Mouse (Mus musculus): ENCODE data around the gene Nova1. TPM values are rescaled to one million over a fixed set of nuclear protein-coding genes. Genes with fewer than 3 reads are reported as not detected.

Gene Nova1
- total RNA-seq (2017), result 1.3 and 5.0 TPM in 2 replicates

GRCm38 (mm10) chr12:46818856-46819347, at the start of gene Nova1:
TSS of gene Nova1 (minus strand) at chr12:46818929.
- ATAC-seq (replicated peaks in 1 of 2; ENCODE audit: insufficient read depth in 1 of 2, low FRiP score in 2 of 2, low TSS enrichment in 1 of 2, low read depth in 1 of 2, poor library complexity in 2 of 2, severe bottlenecking in 2 of 2), result peak; percentile 18 to 47; a peak in 2 of 4 replicates

GRCm38 (mm10) chr12:46819348-46820022, 756 bp upstream of the Nova1 start:
- peak; percentile 85 to 94 for ATAC-seq (replicated peaks in 1 of 2; ENCODE audit: insufficient read depth in 1 of 2, low FRiP score in 2 of 2, low TSS enrichment in 1 of 2, low read depth in 1 of 2, poor library complexity in 2 of 2, severe bottlenecking in 2 of 2)

GRCm38 (mm10) chr12:46818021-46818855, 491 bp downstream of the Nova1 start:
- ATAC-seq (replicated peaks in 1 of 2; ENCODE audit: insufficient read depth in 1 of 2, low FRiP score in 2 of 2, low TSS enrichment in 1 of 2, low read depth in 1 of 2, poor library complexity in 2 of 2, severe bottlenecking in 2 of 2), result no peak

DNA sequence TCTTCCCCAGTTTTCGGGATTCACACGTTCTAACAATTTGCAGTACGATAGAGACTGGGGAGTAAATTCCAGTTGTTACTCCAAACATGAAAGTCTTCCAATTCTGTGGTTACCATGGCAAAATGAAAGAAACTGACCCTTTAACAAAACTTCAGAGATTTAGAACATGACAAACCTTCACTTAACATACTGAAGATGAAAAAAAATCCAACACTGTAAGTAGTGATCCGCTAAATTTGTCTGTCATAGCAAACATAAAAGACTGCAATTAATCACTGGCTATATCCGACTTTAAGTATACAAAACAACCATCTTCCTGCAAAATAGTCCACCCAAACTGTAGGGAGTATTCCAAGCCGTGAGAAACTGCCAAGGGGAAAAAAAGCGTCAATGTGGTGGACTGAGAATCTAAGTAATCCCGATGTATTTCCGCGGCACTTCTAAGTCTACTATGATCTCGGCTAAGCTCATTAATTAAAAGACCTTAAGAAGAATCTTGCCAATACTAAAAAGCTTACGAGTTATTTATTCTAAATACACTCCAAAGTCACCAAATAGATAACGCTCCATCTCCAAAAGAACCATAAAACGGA, 1.4 kb downstream of the Nova1 start:
- ATAC-seq (replicated peaks in 1 of 2; ENCODE audit: insufficient read depth in 1 of 2, low FRiP score in 2 of 2, low TSS enrichment in 1 of 2, low read depth in 1 of 2, poor library complexity in 2 of 2, severe bottlenecking in 2 of 2), result no peak

DNA sequence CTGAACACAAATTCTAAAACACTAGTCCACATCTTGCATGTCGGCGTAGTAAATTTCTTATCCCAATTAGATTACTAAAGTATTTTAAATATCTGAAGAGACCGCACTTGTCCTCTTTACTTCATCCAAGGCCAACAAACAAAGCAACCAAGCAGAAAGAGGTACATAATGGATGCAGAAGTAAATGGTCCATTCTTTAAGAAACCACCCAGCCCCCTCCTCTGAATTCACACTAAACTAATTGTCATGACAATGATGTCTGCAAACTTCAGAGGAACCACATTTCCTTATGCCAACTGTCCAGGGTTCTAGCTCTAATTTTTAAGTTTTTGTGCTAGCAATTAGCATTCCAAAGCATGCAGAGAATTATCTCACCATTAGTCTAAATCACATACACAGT, 2.4 kb downstream of the Nova1 start:
- no peak for ATAC-seq (replicated peaks in 1 of 2; ENCODE audit: insufficient read depth in 1 of 2, low FRiP score in 2 of 2, low TSS enrichment in 1 of 2, low read depth in 1 of 2, poor library complexity in 2 of 2, severe bottlenecking in 2 of 2)

DNA sequence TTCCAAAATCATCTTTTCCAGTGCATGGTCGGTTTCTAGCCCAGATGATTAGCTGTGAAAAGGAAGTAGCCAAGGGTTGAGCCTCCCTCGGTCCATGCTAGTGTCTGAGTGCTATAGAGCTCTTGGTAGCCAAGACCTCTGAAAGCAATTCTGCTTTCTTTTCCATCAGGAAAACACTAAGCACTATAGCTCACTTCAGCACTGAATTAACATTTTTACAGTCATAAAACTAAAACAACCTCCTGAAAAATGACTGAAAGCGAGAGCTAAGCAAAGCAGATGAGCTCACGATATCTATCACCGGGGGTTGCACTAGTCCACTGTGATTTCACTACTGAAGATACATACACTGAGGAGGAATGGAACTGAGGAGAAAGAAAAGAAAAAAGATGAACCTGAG, 3.0 kb downstream of the Nova1 start:
- no peak for ATAC-seq (replicated peaks in 1 of 2; ENCODE audit: insufficient read depth in 1 of 2, low FRiP score in 2 of 2, low TSS enrichment in 1 of 2, low read depth in 1 of 2, poor library complexity in 2 of 2, severe bottlenecking in 2 of 2)

- ATAC-seq (replicated peaks in 1 of 2; ENCODE audit: insufficient read depth in 1 of 2, low FRiP score in 2 of 2, low TSS enrichment in 1 of 2, low read depth in 1 of 2, poor library complexity in 2 of 2, severe bottlenecking in 2 of 2), result no peak
These were observed 3.9 kb downstream of the Nova1 start for GRCm38 (mm10) chr12:46814820-46815219.

GRCm38 (mm10) chr12:46801311-46801710, 17.4 kb downstream of the Nova1 start:
- ATAC-seq (replicated peaks in 1 of 2; ENCODE audit: insufficient read depth in 1 of 2, low FRiP score in 2 of 2, low TSS enrichment in 1 of 2, low read depth in 1 of 2, poor library complexity in 2 of 2, severe bottlenecking in 2 of 2), result no peak

DNA sequence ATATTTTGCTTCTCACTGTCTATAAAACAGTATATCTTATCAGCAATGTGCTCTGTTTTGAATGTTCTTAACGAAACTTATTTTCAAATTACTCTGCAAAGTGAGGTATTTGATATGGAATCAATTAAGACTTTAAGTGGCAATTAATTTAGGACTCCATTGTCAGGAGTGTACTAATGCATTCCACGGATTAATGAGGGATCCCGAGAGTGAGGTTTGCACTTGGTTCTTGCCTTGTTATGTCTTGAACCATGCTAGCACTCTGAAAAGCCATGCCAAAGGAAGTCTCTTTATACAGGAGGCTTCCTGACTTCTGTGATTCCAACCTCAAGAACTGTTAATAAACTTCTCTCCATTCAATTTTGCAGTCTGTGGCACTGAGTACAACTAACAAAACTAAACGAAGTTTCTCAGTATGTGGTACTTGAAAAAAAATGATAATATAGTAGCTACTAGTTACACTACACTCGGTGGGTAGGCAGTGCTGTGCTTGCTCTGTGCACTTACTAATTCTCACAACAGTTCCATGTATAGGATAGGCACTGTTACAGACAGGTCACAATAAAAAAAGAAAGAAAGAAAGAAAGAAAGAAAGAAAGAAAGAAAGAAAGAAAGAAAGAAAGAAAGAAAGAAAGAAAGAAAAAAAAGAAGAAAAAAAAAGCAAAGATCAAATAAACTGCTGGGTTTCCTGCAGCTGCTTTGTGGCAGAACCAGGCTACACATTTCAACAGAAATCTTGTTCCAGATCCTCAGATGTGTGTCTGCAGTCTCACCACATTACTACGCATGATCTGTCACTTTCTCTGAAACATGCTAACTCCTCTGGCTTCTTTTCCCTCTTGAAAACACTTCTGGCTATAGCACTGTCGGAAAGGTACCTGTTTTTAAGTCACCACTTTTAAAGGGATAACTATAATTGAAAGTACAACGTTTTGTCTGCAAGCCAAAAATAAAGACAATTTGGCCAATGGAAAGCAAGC, 36.1 kb downstream of the Nova1 start:
- ATAC-seq (replicated peaks in 1 of 2; ENCODE audit: insufficient read depth in 1 of 2, low FRiP score in 2 of 2, low TSS enrichment in 1 of 2, low read depth in 1 of 2, poor library complexity in 2 of 2, severe bottlenecking in 2 of 2), result no peak

GRCm38 (mm10) chr12:46781481-46781880, 37.2 kb downstream of the Nova1 start:
- no peak for ATAC-seq (replicated peaks in 1 of 2; ENCODE audit: insufficient read depth in 1 of 2, low FRiP score in 2 of 2, low TSS enrichment in 1 of 2, low read depth in 1 of 2, poor library complexity in 2 of 2, severe bottlenecking in 2 of 2)

- no peak for ATAC-seq (replicated peaks in 1 of 2; ENCODE audit: insufficient read depth in 1 of 2, low FRiP score in 2 of 2, low TSS enrichment in 1 of 2, low read depth in 1 of 2, poor library complexity in 2 of 2, severe bottlenecking in 2 of 2)
These were observed 37.7 kb downstream of the Nova1 start for GRCm38 (mm10) chr12:46780983-46781382.

DNA sequence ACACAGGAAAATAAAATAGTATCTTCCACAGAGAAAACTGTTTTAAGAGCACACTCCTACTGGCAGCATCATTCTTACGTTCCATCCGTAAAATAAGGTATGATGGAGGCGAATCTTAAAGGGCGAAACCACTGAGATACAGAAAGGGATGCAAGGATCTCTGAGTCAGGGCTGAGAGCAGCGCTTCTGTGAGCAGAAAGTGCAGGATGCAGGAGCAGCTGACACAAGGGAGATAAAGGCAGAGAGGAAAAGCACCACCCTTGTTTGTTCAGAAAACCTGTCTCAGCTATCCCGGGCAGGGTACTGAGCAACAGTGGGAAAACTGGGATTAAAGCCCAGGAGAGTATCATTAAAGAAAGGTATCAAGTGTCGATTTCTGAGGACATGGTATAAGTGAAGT, 59.3 kb downstream of the Nova1 start:
- no peak for ATAC-seq (replicated peaks in 1 of 2; ENCODE audit: insufficient read depth in 1 of 2, low FRiP score in 2 of 2, low TSS enrichment in 1 of 2, low read depth in 1 of 2, poor library complexity in 2 of 2, severe bottlenecking in 2 of 2)

GRCm38 (mm10) chr12:46754325-46754848, 64.3 kb downstream of the Nova1 start:
- ATAC-seq (replicated peaks in 1 of 2; ENCODE audit: insufficient read depth in 1 of 2, low FRiP score in 2 of 2, low TSS enrichment in 1 of 2, low read depth in 1 of 2, poor library complexity in 2 of 2, severe bottlenecking in 2 of 2), result no peak

- no peak for ATAC-seq (replicated peaks in 1 of 2; ENCODE audit: insufficient read depth in 1 of 2, low FRiP score in 2 of 2, low TSS enrichment in 1 of 2, low read depth in 1 of 2, poor library complexity in 2 of 2, severe bottlenecking in 2 of 2)
These were observed 65.6 kb downstream of the Nova1 start for GRCm38 (mm10) chr12:46753096-46753495.

- no peak for ATAC-seq (replicated peaks in 1 of 2; ENCODE audit: insufficient read depth in 1 of 2, low FRiP score in 2 of 2, low TSS enrichment in 1 of 2, low read depth in 1 of 2, poor library complexity in 2 of 2, severe bottlenecking in 2 of 2)
These were observed 85.5 kb downstream of the Nova1 start for GRCm38 (mm10) chr12:46733261-46733660.

DNA sequence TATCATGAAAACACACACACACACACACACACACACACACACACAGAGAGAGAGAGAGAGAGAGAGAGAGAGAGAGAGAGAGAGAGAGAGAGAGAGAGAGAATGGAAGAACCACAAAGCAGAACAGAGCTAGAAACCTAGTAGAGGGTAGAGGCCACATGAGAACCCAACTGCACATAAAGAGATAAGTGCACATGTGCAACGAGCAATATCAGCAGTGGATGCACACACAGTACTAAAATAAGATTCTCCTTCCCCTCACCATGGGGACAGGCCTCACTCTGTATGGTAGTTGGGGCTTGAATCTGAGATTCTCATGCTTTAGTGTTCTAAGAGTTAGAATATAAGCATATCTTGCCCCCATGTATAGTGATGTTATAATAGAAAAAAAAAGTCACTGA, 86.8 kb downstream of the Nova1 start:
- no peak for ATAC-seq (replicated peaks in 1 of 2; ENCODE audit: insufficient read depth in 1 of 2, low FRiP score in 2 of 2, low TSS enrichment in 1 of 2, low read depth in 1 of 2, poor library complexity in 2 of 2, severe bottlenecking in 2 of 2)

- ATAC-seq (replicated peaks in 1 of 2; ENCODE audit: insufficient read depth in 1 of 2, low FRiP score in 2 of 2, low TSS enrichment in 1 of 2, low read depth in 1 of 2, poor library complexity in 2 of 2, severe bottlenecking in 2 of 2), result no peak
These were observed 96.8 kb downstream of the Nova1 start for GRCm38 (mm10) chr12:46721914-46722313.

Measured in hematopoietic stem cell, adult 5-6 weeks (primary cell).